Mouse (Mus musculus) heart, postnatal 0 days (tissue): ENCODE results near the gene Dnah2. TPM values are rescaled to one million over a fixed set of nuclear protein-coding genes. Genes with fewer than 3 reads are reported as not detected.

Experiments used
- ATAC-seq: fragments of 200-750 bp; cut with Nextera tagmentation; 2 replicates; pipeline ENCODE4 v1.8.0; 2017; ENCODE audit warnings: low read depth, moderate number of reproducible peaks, moderate library complexity; ENCODE audit not compliant: insufficient read depth
- DNase-seq: peaks from one replicate; pipeline ENCODE4 v3.0.0-alpha.2; 2016; ENCODE audit warnings: low spot score
- H3K27ac ChIP-seq: fragments of 300-500 bp; sonication (generic); 2 replicates; pipeline ENCODE4 v1.5.1; 2014; ENCODE audit warnings: low read depth, mild to moderate bottlenecking
- H3K27me3 ChIP-seq: fragments of 300-500 bp; sonication (generic); 2 replicates; pipeline ENCODE4 v1.6.1; 2014; ENCODE audit warnings: low read length, mixed read lengths; ENCODE audit not compliant: control insufficient read depth, insufficient read depth
- H3K36me3 ChIP-seq: fragments of 300-500 bp; sonication (generic); replicated peaks from 2 replicates; pipeline ENCODE4 v1.6.1; 2014; ENCODE audit warnings: low read length, mixed read lengths; ENCODE audit not compliant: control insufficient read depth, insufficient read depth
- H3K4me1 ChIP-seq: fragments of 300-500 bp; sonication (generic); 2 replicates; pipeline ENCODE4 v1.6.1; 2014; ENCODE audit warnings: antibody characterized with exemption; ENCODE audit not compliant: control insufficient read depth, insufficient read depth
- H3K4me2 ChIP-seq: fragments of 300-500 bp; sonication (generic); 2 replicates; pipeline ENCODE4 v1.6.1; 2014; ENCODE audit warnings: low read depth, mild to moderate bottlenecking, low read length, moderate library complexity
- H3K4me3 ChIP-seq: fragments of 300-500 bp; sonication (generic); 2 replicates; pipeline ENCODE4 v1.5.1; 2014; ENCODE audit warnings: low read depth, low read length
- H3K9ac ChIP-seq: fragments of 300-500 bp; sonication (generic); replicated peaks from 2 replicates; pipeline ENCODE4 v1.6.1; 2014; ENCODE audit warnings: low read depth, low read length, mixed read lengths
- H3K9me3 ChIP-seq: fragments of 300-500 bp; sonication (generic); replicated peaks from 2 replicates; pipeline ENCODE4 v1.6.1; 2016; ENCODE audit warnings: low read length; ENCODE audit not compliant: control insufficient read depth
- CTCF ChIP-seq: IDR thresholded peaks from 2 replicates; pipeline ENCODE4 v1.5.1; 2016; ENCODE audit warnings: antibody characterized with exemption, control low read depth, low read depth
- EP300 ChIP-seq: IDR thresholded peaks from 2 replicates; pipeline ENCODE4 v1.6.1; 2016; ENCODE audit warnings: antibody characterized with exemption, low read depth
- WGBS: fragments of 180-500 bp; shearing (Covaris S2); extraction: QIAGEN DNeasy Blood & Tissue Kit; methylation state at CpG from one replicate; pipeline ENCODE4 v1.1.7; 2014; 5-methylcytosine and 5-hydroxymethylcytosine counted together
- polyA plus RNA-seq: library from polyadenylated mRNA; unstranded; fragments of >200 nt; fragmentation: Nextera tagmentation; extraction: Ambion mirVana; gene quantifications from 2 replicates; pipeline ENCODE4 v1.2.1, GENCODE M21; 2015
- total RNA-seq: library from RNA; depleted of rRNA; stranded (reverse); fragments of >200 nt; gene quantifications from 2 replicates; pipeline ENCODE4 v1.2.3, GENCODE M21; 2014; ENCODE audit warnings: low replicate concordance

The Dnah2 gene
- total and polyA plus RNA-seq, 2 experiments from 2014 or later: 0.03 TPM; not detected in 1

GRCm38 (mm10) chr11:69579128-69580017, 30.5 kb upstream of the Dnah2 start:
- Histone ChIP-seq H3K9ac (peak overlapping the region; percentile 77), H3K4me2 (peak overlapping the region; percentile 98), H3K4me1 (peaks cover 20% of the 10 kb centered on the region; the same call in 1 of the 2 replicates), H3K4me3 (peak overlapping the region; percentile 72), H3K9me3 (no peaks in the 10 kb centered on the region), H3K36me3 (no peaks in the 10 kb centered on the region; the same call in none of the 2 replicates), H3K27me3 (no peaks in the 10 kb centered on the region), H3K27ac (peak overlapping the region; percentile 98)
- DNase-seq (peak; percentile 98), ATAC-seq (peak; percentile 87)
- under 1% methylated on average over 39 of the region's 39 CpGs for WGBS
- TF ChIP-seq EP300 (peak; percentile 84), CTCF (peak; percentile 100)

DNA sequence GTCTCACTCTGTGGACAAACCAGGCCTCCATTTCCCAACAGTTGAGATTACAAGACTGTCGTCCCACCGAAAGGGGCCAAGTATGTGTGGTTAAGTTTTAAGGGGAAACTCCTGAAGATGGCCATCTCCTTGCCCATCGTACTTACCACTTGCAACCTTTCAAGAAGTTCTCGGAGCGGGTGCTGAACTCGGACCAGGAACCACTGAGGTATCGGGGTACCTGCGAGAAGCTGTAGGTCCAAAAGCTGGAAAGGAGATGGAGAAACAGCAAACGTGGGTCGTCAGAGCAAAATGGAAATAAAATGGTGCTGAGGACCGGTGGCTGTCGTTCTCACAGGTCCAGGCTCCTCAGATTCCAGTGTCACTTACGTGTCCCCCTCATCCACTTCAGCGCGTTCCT, 29.4 kb upstream of the Dnah2 start:
- H3K4me1 ChIP-seq: peaks cover 20% of the 10 kb centered on the region; the same call in 1 of the 2 replicates
- H3K4me2 ChIP-seq: peak overlapping the region; percentile 93
- peak overlapping the region; percentile 72 for H3K4me3 ChIP-seq
- H3K27ac ChIP-seq: no peak overlapping the region
- H3K27me3 ChIP-seq: no peaks in the 10 kb centered on the region
- TF ChIP-seq EP300 (no peak), CTCF (no peak)
- DNase-seq: no peak
- peak overlapping the region; percentile 64 for H3K9ac ChIP-seq
- WGBS: 12% methylated on average over 15 of the region's 15 CpGs
- no peak for ATAC-seq
- H3K9me3 ChIP-seq: no peaks in the 10 kb centered on the region
- no peaks in the 10 kb centered on the region; the same call in 1 of the 2 replicates for H3K36me3 ChIP-seq

DNA sequence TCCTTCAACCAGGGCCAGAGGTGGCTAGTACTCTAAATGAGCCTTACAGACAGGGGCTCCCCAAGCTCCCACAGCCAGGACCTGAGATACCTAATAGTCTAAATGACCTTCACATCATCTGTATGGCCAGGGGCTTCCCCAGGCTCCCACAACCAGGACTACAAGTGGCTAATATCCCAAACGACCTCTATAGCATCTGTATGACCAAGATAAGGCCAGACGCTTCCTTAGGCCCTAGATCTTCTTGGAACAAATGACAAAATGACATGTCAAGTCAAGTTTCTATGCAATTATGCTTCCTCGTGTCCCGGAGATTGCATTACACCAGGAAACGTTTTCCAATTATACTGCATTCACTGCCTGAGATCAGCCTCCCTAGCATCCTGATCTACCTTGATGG, 27.4 kb upstream of the Dnah2 start:
- Histone ChIP-seq H3K4me3 (no peak overlapping the region), H3K27ac (no peak overlapping the region), H3K9ac (no peak overlapping the region), H3K27me3 (no peaks in the 10 kb centered on the region), H3K4me2 (no peak overlapping the region), H3K36me3 (no peaks in the 10 kb centered on the region; the same call in 1 of the 2 replicates), H3K4me1 (peaks cover 13% of the 10 kb centered on the region; the same call in 1 of the 2 replicates), H3K9me3 (no peaks in the 10 kb centered on the region)
- 58% methylated on average over 5 of the region's 5 CpGs for WGBS
- DNase-seq: no peak
- TF ChIP-seq EP300 (no peak), CTCF (no peak)
- ATAC-seq: no peak

GRCm38 (mm10) chr11:69575220-69575619, 26.3 kb upstream of the Dnah2 start:
- Histone ChIP-seq H3K9ac (no peak overlapping the region), H3K4me3 (no peak overlapping the region), H3K4me1 (peaks cover 13% of the 10 kb centered on the region; the same call in 1 of the 2 replicates), H3K27me3 (no peaks in the 10 kb centered on the region), H3K9me3 (no peaks in the 10 kb centered on the region), H3K36me3 (peaks cover 9% of the 10 kb centered on the region), H3K27ac (no peak overlapping the region), H3K4me2 (no peak overlapping the region)
- ATAC-seq (no peak), DNase-seq (peak; percentile 61)
- no peak for TF ChIP-seq EP300
- peak; percentile 63 for TF ChIP-seq CTCF
- 50% methylated on average over 3 of the region's 3 CpGs for WGBS

GRCm38 (mm10) chr11:69565131-69565530, 16.2 kb upstream of the Dnah2 start:
- Histone ChIP-seq H3K9me3 (no peaks in the 10 kb centered on the region), H3K9ac (no peak overlapping the region), H3K36me3 (peaks cover 47% of the 10 kb centered on the region), H3K27me3 (no peaks in the 10 kb centered on the region), H3K4me3 (no peak overlapping the region), H3K27ac (no peak overlapping the region), H3K4me2 (no peak overlapping the region), H3K4me1 (0 out of 2 replicates have a peak, but pooled peaks cover 12% of the 10 kb centered on the region)
- ATAC-seq (no peak), DNase-seq (no peak)
- TF ChIP-seq CTCF (no peak), EP300 (no peak)
- 78% methylated on average over 8 of the region's 8 CpGs for WGBS
